Mouse (Mus musculus) embryo, embryonic 11 days (tissue): ENCODE results near the gene Atg4c.

Experiments used
- DNase-seq: peaks from one replicate; pipeline ENCODE4 v3.0.0-alpha.2; 2015

Gene Atg4c

GRCm38 (mm10) chr4:99193810-99194582 is at the start of gene Atg4c:
Gene Atg4c (plus strand): TSS chr4:99193934.
- peak; percentile 94 for DNase-seq

- DNase-seq: no peak
Observed at GRCm38 (mm10) chr4:99151434-99151833, 42.3 kb upstream of the Atg4c start.

DNA sequence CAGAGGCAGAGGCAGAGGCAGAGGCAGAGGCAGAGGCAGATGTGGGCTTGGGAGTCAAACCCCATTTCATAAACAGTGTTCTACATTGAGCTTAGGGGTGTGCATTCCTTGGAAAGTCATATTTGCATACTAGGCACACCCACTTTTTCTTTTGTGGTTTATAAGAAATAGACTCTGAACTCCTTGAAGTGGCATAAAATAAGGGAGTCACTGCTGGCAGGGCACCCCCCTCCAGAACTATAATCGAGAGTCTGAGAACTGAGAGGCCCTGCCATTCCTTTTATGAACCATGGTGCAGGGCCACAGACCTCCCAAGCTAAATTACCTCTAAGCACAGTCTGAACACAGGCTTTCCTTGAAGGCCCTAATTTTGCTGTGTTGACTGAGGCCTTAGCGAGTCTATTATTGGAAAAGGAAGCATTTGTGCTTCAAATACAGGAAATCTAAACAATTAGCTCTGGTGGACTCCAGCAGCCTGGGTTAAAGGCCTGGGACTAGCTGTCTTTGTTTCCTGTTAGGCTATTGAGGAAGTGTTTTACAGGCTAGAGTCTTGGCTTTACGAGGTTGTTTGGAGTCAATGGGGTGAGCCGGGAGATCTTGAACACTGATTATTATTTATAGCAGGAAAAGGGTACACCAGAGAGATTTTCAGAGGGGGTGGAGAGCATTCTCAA is 41.7 kb upstream of the Atg4c start:
- peak; percentile 19 for DNase-seq

DNA sequence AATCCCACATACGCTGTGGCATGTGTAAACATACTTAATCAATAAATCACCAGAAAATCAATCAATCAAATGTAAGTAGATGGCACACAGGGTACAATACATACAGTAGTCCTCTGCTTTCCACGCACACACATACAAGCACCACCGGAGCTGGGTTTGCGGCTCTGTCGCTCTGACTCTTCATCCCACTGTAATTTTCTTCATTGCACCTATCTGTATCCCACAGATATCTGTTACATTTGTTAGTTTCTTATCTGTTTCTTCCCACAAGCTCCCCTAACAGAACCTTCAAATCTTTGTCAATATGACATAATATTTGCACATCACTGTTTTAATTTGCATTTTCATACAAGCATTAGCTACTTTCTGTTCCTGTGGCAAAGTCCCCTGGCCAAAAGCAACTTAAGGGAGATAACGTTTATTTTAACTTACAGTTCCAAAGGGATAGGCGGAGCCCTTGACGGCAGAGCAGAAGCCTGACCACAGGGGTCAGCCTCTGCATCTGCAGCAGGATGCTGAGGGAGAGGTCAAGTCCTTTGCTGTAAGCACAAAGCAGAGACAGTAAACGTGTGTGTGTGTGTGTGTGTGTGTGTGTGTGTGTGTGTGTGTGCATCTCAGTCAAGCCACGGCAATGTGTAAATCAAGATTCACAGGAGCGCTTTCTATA is 37.0 kb upstream of the Atg4c start:
- DNase-seq: no peak

DNA sequence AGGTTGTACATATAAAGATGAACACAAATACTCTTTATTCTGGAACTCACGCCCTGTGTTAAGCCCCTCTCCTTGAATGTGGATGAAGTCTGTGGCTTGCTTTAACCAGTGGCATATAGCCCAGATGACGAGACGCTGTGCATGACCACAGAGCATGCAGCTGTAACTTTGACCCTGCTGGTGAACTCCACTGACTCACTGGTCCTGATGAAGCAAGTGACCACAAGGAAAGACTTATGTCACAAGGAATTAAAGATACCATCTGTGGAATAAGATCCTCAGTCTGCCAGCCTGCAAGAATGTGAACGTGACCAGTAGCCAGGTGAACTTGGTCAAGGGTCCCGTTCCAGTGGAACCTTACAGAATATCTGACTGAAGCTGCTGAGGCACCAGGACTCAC is 35.2 kb upstream of the Atg4c start:
- no peak for DNase-seq

DNA sequence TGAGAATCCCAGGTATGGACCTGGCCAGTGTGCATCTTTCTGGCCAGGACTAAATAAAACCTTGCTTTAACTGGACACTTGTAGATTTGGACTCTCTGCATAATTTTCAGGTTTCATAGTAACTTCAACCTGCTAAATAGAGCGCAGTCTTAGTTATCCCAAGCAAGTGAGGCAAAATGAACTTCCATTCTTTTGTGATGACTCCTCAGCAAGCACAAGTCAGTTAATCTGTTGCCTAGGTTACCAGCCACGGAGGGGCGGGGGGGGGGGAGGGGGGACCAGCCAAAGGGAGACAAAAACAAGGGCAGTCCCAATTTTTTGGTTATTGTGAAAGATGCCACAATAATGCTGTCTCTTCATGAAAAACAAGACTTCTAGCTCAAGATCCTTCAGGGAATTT is 33.3 kb upstream of the Atg4c start:
- DNase-seq: no peak

DNA sequence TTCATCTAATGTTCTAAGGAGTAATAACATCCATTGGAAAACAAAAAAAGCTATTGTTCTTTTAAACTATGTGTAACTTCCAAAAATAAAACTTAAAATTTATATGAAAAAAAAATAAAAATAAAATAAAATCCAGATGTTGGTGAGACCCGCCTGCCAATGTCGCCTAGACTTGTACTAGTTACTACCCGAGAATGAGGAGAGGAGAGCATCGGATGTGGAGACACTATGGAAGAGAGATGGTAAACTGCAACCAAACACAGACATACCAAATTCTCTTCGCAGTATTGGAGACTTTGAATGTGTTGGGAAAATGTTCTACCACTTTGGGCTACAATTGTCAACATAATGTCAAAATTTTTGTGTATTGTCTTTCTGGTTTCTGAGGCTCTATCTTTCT is 32.8 kb upstream of the Atg4c start:
- DNase-seq: no peak

- no peak for DNase-seq
Observed at GRCm38 (mm10) chr4:99161457-99161971, 32.2 kb upstream of the Atg4c start.

- no peak for DNase-seq
Observed at GRCm38 (mm10) chr4:99163001-99163400, 30.7 kb upstream of the Atg4c start.

DNA sequence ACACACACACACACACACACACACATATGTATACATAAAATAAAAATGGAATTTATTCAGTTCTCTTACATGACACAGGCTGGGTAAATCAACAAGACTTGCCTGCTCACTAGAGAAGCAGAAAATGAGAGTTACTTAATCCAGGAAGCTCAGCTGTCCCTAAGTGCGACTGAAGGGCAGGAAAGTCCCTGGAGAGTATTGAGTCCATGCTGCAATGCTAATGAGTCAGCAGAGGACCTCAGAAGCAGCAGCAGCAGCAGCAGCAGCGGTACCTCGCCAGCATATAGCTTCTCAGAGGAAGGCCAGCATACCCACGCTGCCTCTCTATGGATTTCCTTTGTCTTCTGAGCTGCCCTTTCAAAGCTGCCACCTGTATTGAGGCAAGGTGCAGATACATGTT is 30.2 kb upstream of the Atg4c start:
- peak; percentile 39 for DNase-seq

DNA sequence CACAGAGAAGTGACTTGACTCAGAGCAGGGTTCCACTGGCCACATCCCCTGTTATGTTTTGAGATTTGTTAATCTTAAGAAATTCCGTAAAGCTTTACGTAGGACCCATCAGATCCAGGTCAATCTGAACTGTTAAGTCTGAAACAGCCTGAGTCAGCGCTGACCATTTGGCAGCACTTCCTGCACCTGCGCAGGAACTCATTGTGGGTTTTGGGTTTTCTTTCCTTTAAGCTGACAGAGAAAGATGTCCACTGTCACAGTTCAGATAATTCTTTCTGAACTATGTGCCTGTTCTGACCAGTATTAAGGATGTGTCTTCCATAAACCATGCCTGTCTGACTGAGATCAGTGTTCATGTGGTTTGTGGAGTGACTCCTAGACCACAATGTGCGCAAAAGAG is 24.9 kb upstream of the Atg4c start:
- DNase-seq: no peak

DNA sequence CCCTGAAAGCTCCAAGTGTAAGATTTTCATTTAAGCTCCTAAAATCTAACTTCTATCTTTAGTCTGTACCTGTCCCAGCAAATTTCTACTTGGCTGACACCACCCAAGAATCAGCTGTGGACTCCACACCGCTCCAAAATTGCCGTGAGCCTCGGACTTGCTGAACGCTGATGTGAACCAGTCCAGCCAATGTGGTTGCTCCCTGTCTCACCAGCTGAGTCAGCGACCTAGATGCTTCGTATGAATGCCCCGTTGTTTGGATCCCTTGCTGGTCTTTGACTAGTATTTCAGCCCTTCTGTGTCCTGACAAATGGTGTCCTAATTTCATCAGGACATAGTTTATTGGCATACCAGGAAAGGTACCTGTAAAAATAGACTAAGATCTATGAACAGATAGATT is 19.5 kb upstream of the Atg4c start:
- no peak for DNase-seq

DNA sequence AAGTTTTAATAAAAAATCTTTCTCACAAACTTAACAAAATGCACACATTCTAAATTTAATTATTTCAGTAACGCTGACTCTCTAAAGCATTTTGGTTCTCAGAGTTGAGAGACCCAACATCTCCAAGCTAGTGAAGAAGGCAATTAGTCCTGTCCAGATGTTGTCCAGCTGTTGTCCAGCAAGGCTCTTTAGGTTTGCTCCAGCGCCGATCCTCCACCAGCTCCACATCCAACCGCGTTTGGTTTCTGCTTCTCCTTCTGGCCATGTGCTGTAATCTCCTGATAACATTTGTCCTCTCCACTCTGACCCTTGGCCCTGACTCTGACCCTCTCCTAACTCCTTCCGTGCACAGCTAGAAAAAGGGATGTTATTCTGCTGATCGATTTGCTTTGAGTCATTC is 16.9 kb upstream of the Atg4c start:
- no peak for DNase-seq

- DNase-seq: no peak
Observed at GRCm38 (mm10) chr4:99177255-99177654, 16.5 kb upstream of the Atg4c start.

DNA sequence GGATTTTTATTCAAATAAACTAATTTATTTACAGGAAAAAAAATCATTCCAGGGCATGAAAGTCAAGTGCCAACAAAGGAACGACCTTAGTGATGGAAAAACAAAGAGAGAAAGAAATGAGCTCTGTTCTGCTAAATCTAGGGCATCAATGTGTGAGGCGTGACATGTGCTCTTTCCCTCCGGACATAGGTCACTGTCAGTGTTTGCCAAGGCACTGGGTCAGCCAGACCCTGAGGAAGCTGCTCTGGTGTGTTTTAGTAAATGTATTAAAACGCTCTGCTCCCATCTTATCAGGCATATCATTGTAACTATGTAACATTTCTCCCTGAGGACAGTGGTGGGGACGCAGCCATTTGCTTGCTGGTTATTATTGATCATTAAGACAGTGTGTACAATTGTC is 14.9 kb upstream of the Atg4c start:
- no peak for DNase-seq

DNA sequence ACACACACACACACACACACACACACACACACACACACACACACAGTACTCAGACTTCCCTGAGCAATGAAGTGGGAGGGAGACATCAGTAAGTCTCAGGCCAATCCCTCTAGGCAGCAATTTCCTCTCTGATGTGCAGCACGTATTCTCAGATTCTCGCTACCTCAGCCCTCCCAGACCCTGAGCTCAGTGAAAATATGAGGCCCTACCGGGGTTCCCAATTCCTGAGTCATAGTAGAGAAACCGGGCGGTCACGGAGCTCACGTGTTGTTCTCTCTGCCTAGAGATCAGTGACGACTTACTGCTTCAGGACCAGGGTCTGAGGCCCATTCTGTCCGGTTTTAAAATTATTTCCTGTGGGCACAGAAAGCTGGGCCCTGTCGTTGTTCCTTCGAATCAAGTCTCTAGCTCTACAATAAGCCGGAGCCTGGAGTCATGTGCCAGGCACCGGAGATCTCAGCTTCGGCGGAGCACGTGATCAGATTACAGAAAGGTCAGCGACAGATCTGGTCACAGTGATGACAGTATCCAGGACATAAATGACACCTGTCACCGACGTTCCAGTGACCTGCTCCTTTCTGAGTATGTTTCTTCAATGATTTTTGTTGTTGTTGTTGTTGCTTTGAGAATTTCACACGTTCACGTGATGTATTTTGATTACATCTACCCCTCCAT is 14.2 kb upstream of the Atg4c start:
- DNase-seq: peak; percentile 35

DNA sequence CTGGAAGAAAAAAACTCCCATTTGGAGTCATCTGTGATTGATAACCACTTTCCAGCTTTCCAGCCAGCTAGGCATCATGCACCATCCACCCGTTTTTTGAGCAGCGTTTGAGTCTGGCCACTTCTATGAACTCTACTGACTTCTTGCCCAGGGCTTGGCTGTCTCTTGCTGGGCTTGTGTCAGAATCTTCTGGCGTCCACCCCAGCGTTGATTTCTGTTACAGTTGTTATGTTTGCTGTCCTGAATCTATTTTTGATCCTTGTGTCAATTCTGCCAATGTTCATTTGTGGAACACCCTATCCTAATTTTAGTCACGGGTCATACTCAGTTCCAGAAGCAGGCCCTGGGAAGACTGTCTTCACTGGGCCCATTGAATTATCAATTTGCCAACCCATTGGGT is 12.8 kb upstream of the Atg4c start:
- no peak for DNase-seq

- no peak for DNase-seq
Observed at GRCm38 (mm10) chr4:99181739-99182419, 11.9 kb upstream of the Atg4c start.

DNA sequence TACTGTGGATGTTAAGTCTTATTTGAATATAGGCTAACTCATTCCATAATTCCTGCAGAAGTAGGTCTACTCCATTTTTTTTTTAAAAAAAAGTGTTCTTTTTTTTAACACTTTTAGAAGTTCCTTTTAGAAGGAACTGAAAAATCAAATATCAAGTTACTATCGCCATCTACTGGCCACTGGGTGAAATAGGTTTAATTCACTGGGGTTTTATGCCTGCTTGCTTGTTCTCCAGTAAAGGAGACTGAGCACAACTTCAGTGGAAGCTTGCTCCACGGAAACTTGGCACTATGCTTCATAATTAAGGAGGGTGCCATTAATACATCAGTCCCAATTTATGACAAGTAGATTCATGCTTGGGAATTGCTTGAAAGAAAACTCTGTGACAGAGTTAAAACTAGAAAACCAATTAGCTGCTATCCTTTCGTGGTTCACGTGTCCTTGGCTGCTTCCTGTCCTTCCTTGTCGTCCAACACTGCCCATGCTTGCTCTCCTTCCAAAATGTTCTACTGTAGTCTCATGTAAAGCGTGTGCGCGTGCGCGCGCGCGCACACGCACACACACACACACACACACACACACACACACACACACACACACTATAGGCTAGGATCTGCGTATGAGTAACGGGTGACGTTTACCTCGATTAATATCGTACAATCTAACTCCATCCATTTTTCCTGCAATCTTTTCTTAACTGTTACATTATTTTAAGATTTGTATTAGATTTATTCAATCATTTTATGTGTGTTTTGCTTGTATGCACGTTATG is 10.9 kb upstream of the Atg4c start:
- peak; percentile 76 for DNase-seq

DNA sequence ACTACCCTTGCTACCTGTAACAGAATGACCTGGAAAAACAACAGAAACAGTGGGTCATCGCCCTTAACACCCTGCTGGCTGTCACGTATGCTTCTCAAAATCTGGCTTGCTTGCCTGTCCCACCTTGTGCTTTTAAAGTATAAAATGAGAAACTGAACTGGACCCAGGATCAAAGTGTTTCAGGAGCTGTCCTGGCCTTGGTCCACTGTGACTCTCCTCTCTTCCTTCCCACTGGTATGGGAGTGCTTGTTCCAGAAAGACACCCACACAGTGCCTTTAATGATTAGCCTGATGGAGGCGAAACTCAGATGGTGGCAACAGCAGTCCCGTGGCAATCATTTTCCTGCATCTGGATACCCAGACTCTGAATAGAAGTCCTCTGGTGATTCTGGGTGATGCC is 9.1 kb upstream of the Atg4c start:
- no peak for DNase-seq

DNA sequence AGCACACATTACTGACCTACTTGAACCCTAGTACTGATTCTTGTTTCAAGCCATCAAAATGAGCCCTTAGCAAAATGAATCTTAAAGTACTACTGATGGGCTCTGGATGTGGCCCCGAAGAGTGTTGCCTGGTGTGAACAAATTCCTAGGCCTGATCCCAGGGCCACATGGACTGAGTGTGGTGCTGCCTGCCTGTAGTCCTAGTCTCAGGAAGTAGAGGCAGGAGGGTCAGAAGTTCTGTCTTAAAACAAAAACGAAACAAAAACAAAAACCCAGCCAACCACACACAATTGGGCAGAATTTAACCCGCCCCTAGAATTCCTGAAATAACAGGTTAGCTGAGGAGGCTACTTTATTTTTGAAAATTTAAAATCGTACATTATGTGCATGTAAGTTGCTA is 8.4 kb upstream of the Atg4c start:
- DNase-seq: no peak
